9 mouse cellular contexts compared by ENCODE assay signal in genomic region chr8:105473816-105474606, GRCm38 (mm10). TPM values are rescaled to one million over a fixed set of nuclear protein-coding genes. Genes with fewer than 3 reads are reported as not detected.
A peak's percentile ranks its signal among the peaks of the same experiment; 100 is the strongest.
DNase-seq lines count a peak whose midpoint lies in the region; ATAC-seq lines count a peak whose summit lies in the region.
"Had no signal": no experiment of that assay in that cellular context is flagged by ENCODE, and none has a peak within 500 bp of the region (broad histone marks: within the 10 kb centered on the region; RNA-seq: fewer than 3 reads in every experiment).

No protein-coding gene starts in this region.

- H3K9ac ChIP-seq in kidney, embryonic 15.5 days: no peak overlapping the region
- H3K9ac ChIP-seq: liver, embryonic 15.5 days had no signal

- H3K27ac ChIP-seq in brown adipose tissue, adult 24 weeks (replicated peaks; ENCODE audit: low read depth, low read length): peak overlapping the region; percentile 61
- peak overlapping the region; percentile 29; the same call in 1 of the 2 replicates for H3K27ac ChIP-seq in kidney, embryonic 15.5 days
- H3K27ac ChIP-seq: liver, embryonic 15.5 days had no signal

- peaks cover 12% of the 10 kb centered on the region; the same call in 1 of the 2 replicates for H3K27me3 ChIP-seq in kidney, embryonic 15.5 days

- peak; percentile 76 for DNase-seq in adrenal gland, postnatal 10 days
- DNase-seq in adrenal gland, postnatal 25 days: no peak
- peak; percentile 73 to 75 for DNase-seq in heart, adult 9 months (ENCODE audit: low spot score in 2 of 2)
- peak; percentile 72 for DNase-seq in lung, postnatal 25 days (ENCODE audit: low spot score)
- peak; percentile 13 for DNase-seq in thymus, postnatal 25 days
- DNase-seq in right cerebral cortex, postnatal 14 days: no peak

- no peak overlapping the region for H3K4me3 ChIP-seq in brown adipose tissue, adult 24 weeks (ENCODE audit: insufficient read depth, low read depth, low read length)
- no peak overlapping the region for H3K4me3 ChIP-seq in kidney, embryonic 15.5 days (replicated peaks)
- H3K4me3 ChIP-seq: liver, embryonic 15.5 days had no signal

- H3K4me2 ChIP-seq in kidney, embryonic 15.5 days: no peak overlapping the region
- H3K4me2 ChIP-seq: liver, embryonic 15.5 days had no signal

- H3K9me3 ChIP-seq in kidney, embryonic 15.5 days (replicated peaks): no peaks in the 10 kb centered on the region
- H3K9me3 ChIP-seq: liver, embryonic 15.5 days had no signal

- H3K4me1 ChIP-seq in brown adipose tissue, adult 24 weeks (ENCODE audit: control insufficient read depth, insufficient read depth, insufficient read length, low read length): peaks cover 27% of the 10 kb centered on the region
- H3K4me1 ChIP-seq in kidney, embryonic 15.5 days: peaks cover 58% of the 10 kb centered on the region

- ATAC-seq in kidney, embryonic 15.5 days (replicated peaks; ENCODE audit: low FRiP score): no peak

- 34% methylated on average over 17 of the region's 17 CpGs for WGBS in kidney, embryonic 15.5 days

- H3K36me3 ChIP-seq in kidney, embryonic 15.5 days: peaks cover 36% of the 10 kb centered on the region
- H3K36me3 ChIP-seq: liver, embryonic 15.5 days had no signal

RNA-seq across cellular contexts. Expression of gene Tppp3, which starts 2.7 kb away (rescaled TPM):
- 100 to 1,000 TPM in 1 of 2 experiments, 10 to 100 TPM in 1; 67.9 to 106 TPM for total RNA-seq in adrenal gland, postnatal 10 days (2021)
- 22.7 and 27.4 TPM in 2 replicates for total RNA-seq in adrenal gland, postnatal 25 days (2021)
- 29.6 and 45.2 TPM in 2 replicates for polyA plus RNA-seq in brown adipose tissue, adult 24 weeks (2012; ENCODE audit: insufficient read depth, insufficient read length, missing spikeins)
- polyA plus RNA-seq in kidney, embryonic 15.5 days (2015; fragmentation: Nextera tagmentation; extraction: Ambion mirVana): 30.7 and 38.3 TPM in 2 replicates

RNA-seq across cellular contexts. Expression of gene Zdhhc1, which starts 22.7 kb away (rescaled TPM):
- 10 to 100 TPM; 15.1 to 18.4 TPM for total RNA-seq in adrenal gland, postnatal 10 days (2021)
- total RNA-seq in adrenal gland, postnatal 25 days (2021): 17.7 and 20.6 TPM in 2 replicates
- 8.7 and 10.2 TPM in 2 replicates for polyA plus RNA-seq in brown adipose tissue, adult 24 weeks (2012; ENCODE audit: insufficient read depth, insufficient read length, missing spikeins)
- polyA plus RNA-seq in kidney, embryonic 15.5 days (2015; fragmentation: Nextera tagmentation; extraction: Ambion mirVana): 39.2 and 43.7 TPM in 2 replicates

RNA-seq across cellular contexts. Expression of gene Hsd11b2, which starts 44.5 kb away (rescaled TPM):
- 1 to 10 TPM; 1.9 to 2.5 TPM for total RNA-seq in adrenal gland, postnatal 10 days (2021)
- 0.15 TPM in 1 of 2 replicates, not detected in the other for total RNA-seq in adrenal gland, postnatal 25 days (2021)
- polyA plus RNA-seq in brown adipose tissue, adult 24 weeks (2012; ENCODE audit: insufficient read depth, insufficient read length, missing spikeins): not detected in 2 replicates
- polyA plus RNA-seq in kidney, embryonic 15.5 days (2015; fragmentation: Nextera tagmentation; extraction: Ambion mirVana): 30.0 and 35.6 TPM in 2 replicates

Comparison
In these comparisons a context has a peak if more than half of its experiments do, and no peak if none do; other contexts are left out.
1. DNase-seq: peak in adrenal gland, postnatal 10 days (single experiment), heart, adult 9 months (2 of 2), lung, postnatal 25 days (single experiment) and thymus, postnatal 25 days (single experiment); none in adrenal gland, postnatal 25 days (single experiment) and right cerebral cortex, postnatal 14 days (single experiment).